Mouse (Mus musculus): ENCODE measurements around the gene Pitpnc1. TPM values are rescaled to one million over a fixed set of nuclear protein-coding genes. Genes with fewer than 3 reads are reported as not detected.

The Pitpnc1 gene
- polyA plus RNA-seq, 1 experiment = 11.3 TPM

- Histone ChIP-seq H3K4me1 (replicated peaks; ENCODE audit: control insufficient read depth, insufficient read depth, low read length) (peaks cover 2% of the 10 kb centered on the region; the same call in 1 of the 2 replicates), H3K36me3 (ENCODE audit: control insufficient read depth, insufficient read depth, low read length) (no peaks in the 10 kb centered on the region), H3K27me3 (ENCODE audit: control insufficient read depth, insufficient read depth, low read length) (no peaks in the 10 kb centered on the region), H3K27ac (ENCODE audit: control insufficient read depth, insufficient read depth, low read length) (no peak within 1 kb of the TSS), H3K4me3 (ENCODE audit: control insufficient read depth, insufficient read depth, low read length) (peak within 1 kb of the TSS; percentile 66)
- WGBS = under 1% methylated on average over 51 of the region's 51 CpGs
- peak; percentile 38; the same call in 1 of the 2 replicates for TF ChIP-seq CTCF (IDR thresholded peaks at IDR 0.05; ENCODE audit: borderline replicate concordance, control insufficient read depth, extremely low read depth, insufficient read depth, low read length, poor library complexity)
- peak; percentile 82 for TF ChIP-seq POLR2A (IDR thresholded peaks at IDR 0.05; ENCODE audit: control insufficient read depth, extremely low read depth, insufficient read depth, low read length, poor library complexity)
- peak; percentile 97 for DNase-seq
Measured at GRCm38 (mm10) chr11:107479053-107479861, 8.8 kb upstream of the Pitpnc1 start, which contains the start of gene Psmd12. Gene Psmd12, plus strand, starts transcription at chr11:107479484.

DNA sequence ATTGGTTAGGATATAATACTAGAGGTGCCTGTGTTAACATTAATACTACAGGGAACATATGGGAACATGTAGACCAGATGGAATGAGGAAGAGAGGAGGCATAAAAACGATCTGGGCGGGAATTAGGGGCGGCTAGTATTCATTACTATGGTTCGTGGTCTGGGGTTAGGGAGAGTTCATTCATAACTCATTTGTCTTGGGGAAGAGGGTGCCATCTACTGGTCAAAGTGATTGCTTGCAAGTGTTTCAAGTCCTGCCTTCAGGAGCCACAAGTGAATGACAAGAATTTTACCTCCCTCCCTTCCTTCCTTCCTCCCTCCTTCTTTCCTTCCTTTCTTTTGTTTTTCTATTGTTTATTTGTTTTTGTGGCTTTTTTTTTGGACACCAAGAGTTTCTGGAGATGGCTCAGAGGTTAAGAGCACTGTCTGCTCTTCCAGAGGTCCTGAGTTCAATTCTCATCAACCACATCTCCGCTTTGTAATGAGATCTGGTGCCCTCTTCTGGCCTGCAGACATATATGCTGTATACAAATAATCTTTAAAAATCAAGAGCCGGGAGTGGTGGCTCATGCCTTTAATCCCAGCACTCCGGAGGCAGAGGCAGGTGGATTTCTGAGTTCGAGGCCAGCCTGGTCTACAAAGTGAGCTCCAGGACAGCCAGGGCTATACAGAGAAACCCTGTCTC, 2.8 kb upstream of the Pitpnc1 start:
- 25% methylated on average over 8 of the region's 8 CpGs for WGBS
- H3K27me3 ChIP-seq (ENCODE audit: control insufficient read depth, insufficient read depth, low read length) = no peaks in the 10 kb centered on the region
- no peaks in the 10 kb centered on the region for H3K36me3 ChIP-seq (ENCODE audit: control insufficient read depth, insufficient read depth, low read length)
- peaks cover 10% of the 10 kb centered on the region for H3K4me1 ChIP-seq (replicated peaks; ENCODE audit: control insufficient read depth, insufficient read depth, low read length)
- no peak overlapping the region for H3K4me3 ChIP-seq (ENCODE audit: control insufficient read depth, insufficient read depth, low read length)
- peak; percentile 66 for DNase-seq
- TF ChIP-seq CTCF (IDR thresholded peaks at IDR 0.05; ENCODE audit: borderline replicate concordance, control insufficient read depth, extremely low read depth, insufficient read depth, low read length, poor library complexity) = no peak
- no peak for TF ChIP-seq POLR2A (IDR thresholded peaks at IDR 0.05; ENCODE audit: control insufficient read depth, extremely low read depth, insufficient read depth, low read length, poor library complexity)
- no peak overlapping the region for H3K27ac ChIP-seq (ENCODE audit: control insufficient read depth, insufficient read depth, low read length)

- Histone ChIP-seq H3K4me3 (ENCODE audit: control insufficient read depth, insufficient read depth, low read length) (no peak overlapping the region), H3K27ac (ENCODE audit: control insufficient read depth, insufficient read depth, low read length) (no peak overlapping the region), H3K4me1 (replicated peaks; ENCODE audit: control insufficient read depth, insufficient read depth, low read length) (peaks cover 12% of the 10 kb centered on the region), H3K36me3 (ENCODE audit: control insufficient read depth, insufficient read depth, low read length) (no peaks in the 10 kb centered on the region), H3K27me3 (ENCODE audit: control insufficient read depth, insufficient read depth, low read length) (no peaks in the 10 kb centered on the region)
- TF ChIP-seq POLR2A (IDR thresholded peaks at IDR 0.05; ENCODE audit: control insufficient read depth, extremely low read depth, insufficient read depth, low read length, poor library complexity) (no peak), CTCF (IDR thresholded peaks at IDR 0.05; ENCODE audit: borderline replicate concordance, control insufficient read depth, extremely low read depth, insufficient read depth, low read length, poor library complexity) (no peak)
- 65% methylated on average over 3 of the region's 3 CpGs for WGBS
- DNase-seq = no peak
Measured at GRCm38 (mm10) chr11:107472304-107472703, 1.8 kb upstream of the Pitpnc1 start.

GRCm38 (mm10) chr11:107471071-107471720, 697 bp upstream of the Pitpnc1 start:
- DNase-seq = no peak
- Histone ChIP-seq H3K4me3 (ENCODE audit: control insufficient read depth, insufficient read depth, low read length) (peak overlapping the region; percentile 75), H3K27me3 (ENCODE audit: control insufficient read depth, insufficient read depth, low read length) (no peaks in the 10 kb centered on the region), H3K27ac (ENCODE audit: control insufficient read depth, insufficient read depth, low read length) (peak overlapping the region; percentile 75), H3K4me1 (replicated peaks; ENCODE audit: control insufficient read depth, insufficient read depth, low read length) (peaks cover 12% of the 10 kb centered on the region), H3K36me3 (ENCODE audit: control insufficient read depth, insufficient read depth, low read length) (no peaks in the 10 kb centered on the region)
- no peak for TF ChIP-seq CTCF (IDR thresholded peaks at IDR 0.05; ENCODE audit: borderline replicate concordance, control insufficient read depth, extremely low read depth, insufficient read depth, low read length, poor library complexity)
- TF ChIP-seq POLR2A (IDR thresholded peaks at IDR 0.05; ENCODE audit: control insufficient read depth, extremely low read depth, insufficient read depth, low read length, poor library complexity) = no peak
- 1% methylated on average over 11 of the region's 11 CpGs for WGBS

DNA sequence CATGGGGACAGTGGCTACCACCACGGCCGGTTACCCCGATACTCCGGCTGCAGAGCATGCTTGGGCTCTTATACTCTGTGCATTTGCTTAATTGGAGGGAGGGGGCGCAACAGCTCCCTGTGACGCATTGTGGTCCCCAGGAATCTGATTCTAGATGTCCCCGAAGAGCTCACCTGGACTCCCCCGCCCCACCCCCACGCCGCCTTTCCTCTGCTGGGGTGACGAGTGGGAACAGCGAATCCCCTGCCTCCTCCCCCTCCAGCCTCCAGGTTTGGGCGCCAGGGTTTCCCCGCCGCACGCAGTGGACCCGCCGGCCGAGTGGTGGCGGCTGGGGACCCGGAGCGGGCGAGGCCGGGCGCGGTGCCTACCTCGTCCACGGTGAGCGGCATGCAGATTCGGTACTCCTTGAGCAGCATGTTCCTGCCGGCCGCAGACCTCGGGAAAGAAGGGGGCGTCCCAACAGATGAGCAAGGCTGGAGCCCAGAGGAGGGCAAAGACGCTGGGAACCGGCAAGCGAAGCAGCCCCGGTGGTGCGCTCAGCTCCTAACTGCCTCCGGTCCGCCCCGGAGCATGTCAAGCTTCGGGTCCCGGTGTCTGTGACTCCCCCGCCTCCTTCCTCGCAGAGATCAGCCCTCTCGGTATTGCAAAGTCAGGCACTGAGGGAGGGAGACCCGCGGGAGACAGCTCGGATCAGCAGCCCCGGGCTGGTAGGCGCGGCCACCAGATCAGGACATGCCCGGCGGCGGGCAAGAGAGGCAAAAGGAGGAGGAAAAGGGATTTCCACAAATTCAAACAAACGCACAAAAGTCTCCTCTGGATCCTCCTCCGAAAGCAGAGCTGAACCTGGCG, 752 bp downstream of the Pitpnc1 start:
- no peak for TF ChIP-seq CTCF (IDR thresholded peaks at IDR 0.05; ENCODE audit: borderline replicate concordance, control insufficient read depth, extremely low read depth, insufficient read depth, low read length, poor library complexity)
- 0 out of 2 replicates have a peak, but pooled peaks have one; percentile 3 for TF ChIP-seq POLR2A (IDR thresholded peaks at IDR 0.05; ENCODE audit: control insufficient read depth, extremely low read depth, insufficient read depth, low read length, poor library complexity)
- peak; percentile 72 for DNase-seq
- Histone ChIP-seq H3K4me3 (ENCODE audit: control insufficient read depth, insufficient read depth, low read length) (peak overlapping the region; percentile 75), H3K27me3 (ENCODE audit: control insufficient read depth, insufficient read depth, low read length) (no peaks in the 10 kb centered on the region), H3K4me1 (replicated peaks; ENCODE audit: control insufficient read depth, insufficient read depth, low read length) (peaks cover 14% of the 10 kb centered on the region), H3K27ac (ENCODE audit: control insufficient read depth, insufficient read depth, low read length) (peak overlapping the region; percentile 77), H3K36me3 (ENCODE audit: control insufficient read depth, insufficient read depth, low read length) (no peaks in the 10 kb centered on the region)
- WGBS = under 1% methylated on average over 59 of the region's 59 CpGs

All from thymus, adult 2 months (tissue).